13 mouse cellular contexts compared by ENCODE assay signal in the genomic region with DNA sequence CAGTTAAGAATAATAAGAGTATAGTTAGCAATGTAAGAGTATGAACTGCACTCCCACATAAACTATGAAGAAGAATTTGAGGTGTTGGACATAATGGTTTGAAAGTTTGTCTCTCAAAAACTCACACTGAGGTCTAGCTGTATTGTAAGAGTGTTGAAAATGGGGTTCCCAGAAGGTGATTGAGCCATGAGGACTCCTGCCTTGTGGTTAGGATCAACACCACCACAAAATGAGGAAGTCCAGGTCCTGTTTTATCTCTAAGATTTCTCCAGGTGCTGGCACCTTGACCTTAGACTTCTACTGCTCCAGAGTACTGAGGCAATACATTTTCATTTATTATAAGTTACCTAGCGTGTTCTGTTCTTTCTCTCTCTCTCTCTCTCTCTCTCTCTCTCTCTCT.
"Had no signal": no experiment of that assay in that cellular context is flagged by ENCODE, and none has a peak within 500 bp of the region (broad histone marks: within the 10 kb centered on the region; RNA-seq: fewer than 3 reads in every experiment).

No protein-coding gene starts in this region.

- DNase-seq: lung, adult 18-20 months; lung, embryonic 14.5 days; lung, postnatal 10 days; lung, postnatal 4 days; midbrain, embryonic 14.5 days; retina, postnatal 1 day; right cerebral cortex, adult 18-20 months; right cerebral cortex, postnatal 25 days; right cerebral cortex, postnatal 4 days; thymus, adult 2 months; thymus, postnatal 25 days; thymus, postnatal 4 days had no signal

- ATAC-seq: midbrain, embryonic 16.5 days had no signal
